Mouse (Mus musculus) left cerebral cortex, adult 2 months (tissue): ENCODE data around the gene Fermt3. TPM values are rescaled to one million over a fixed set of nuclear protein-coding genes. Genes with fewer than 3 reads are reported as not detected.
"Not testable (repeated sequence)": the region's sequence is repeated elsewhere in the genome, so short reads cannot be mapped to it uniquely, and the experiment has no call there.

ENCODE experiments used
- DNase-seq, 2 experiments: peaks; one replicate each; pipeline ENCODE4 v3.0.0; 2021 to 2022; ENCODE audit warnings: low spot score in 2 of 2, mixed read lengths in 1 of 2; ENCODE audit errors: extremely low spot score in 1 of 2
- H3K27ac ChIP-seq: fragments of 200-600 bp; 2 replicates; pipeline ENCODE4 v1.8.1; 2022
- H3K4me3 ChIP-seq: fragments of 200-600 bp; 2 replicates; pipeline ENCODE4 v1.8.1; 2022
- CTCF ChIP-seq: fragments of 200-600 bp; IDR thresholded peaks from 2 replicates; pipeline ENCODE4 v1.8.1; 2022; ENCODE audit warnings: antibody characterized with exemption, mild to moderate bottlenecking, moderate library complexity
- intact Hi-C: fragments of 180-260 bp; cut with DNase I; formaldehyde crosslinking; loops from one replicate; pipeline ENCODE4 v1.15.1; 2025
- total RNA-seq, 2 experiments: library from RNA; stranded (reverse); gene quantifications; 2 replicates each; pipeline ENCODE4 v1.2.3; 2021

Fermt3 gene
- total RNA-seq, 2 experiments from 2014 or later: 3.6 to 4.8 TPM

GRCm38 (mm10) chr19:6995255-6995991, 23.8 kb downstream of the Fermt3 start:
- intact Hi-C loops: no loop called here
- peak overlapping the region; percentile 63 for H3K27ac ChIP-seq
- H3K4me3 ChIP-seq: peak overlapping the region; percentile 89
- DNase-seq: no peak
- no peak for TF ChIP-seq CTCF

- Histone ChIP-seq H3K27ac (no peak overlapping the region), H3K4me3 (no peak overlapping the region)
- DNase-seq: no peak
- TF ChIP-seq CTCF: no peak
- intact Hi-C loops: no loop called here
Measured at GRCm38 (mm10) chr19:6994489-6994888, 24.8 kb downstream of the Fermt3 start.

GRCm38 (mm10) chr19:6994002-6994401, 25.3 kb downstream of the Fermt3 start:
- DNase-seq: no peak
- Histone ChIP-seq H3K4me3 (no peak overlapping the region), H3K27ac (no peak overlapping the region)
- intact Hi-C loops: no loop called here
- no peak for TF ChIP-seq CTCF

GRCm38 (mm10) chr19:6993011-6993770, 26.1 kb downstream of the Fermt3 start:
- Histone ChIP-seq H3K27ac (no peak overlapping the region; the same call in 1 of the 2 replicates), H3K4me3 (peak overlapping the region; percentile 73)
- intact Hi-C loops: no loop called here
- TF ChIP-seq CTCF: no peak
- DNase-seq: no peak

- no peak; the same call in 1 of the 2 replicates for TF ChIP-seq CTCF
Measured at GRCm38 (mm10) chr19:6992011-6992858, 27.0 kb downstream of the Fermt3 start, which contains the start of gene Dnajc4. Dnajc4 (minus strand) TSS chr19:6992572.

GRCm38 (mm10) chr19:6991166-6991565, 28.1 kb downstream of the Fermt3 start:
- intact Hi-C loops, H3K4me3 ChIP-seq, DNase-seq, H3K27ac ChIP-seq: not testable (repeated sequence)

More at GRCm38 (mm10) chr19:6992011-6992858, 27.0 kb downstream of the Fermt3 start, which contains the start of gene Dnajc4:
- peak within 1 kb of the TSS; percentile 86 for H3K27ac ChIP-seq
- intact Hi-C loops: no loop called here
- H3K4me3 ChIP-seq: peak within 1 kb of the TSS; percentile 73
- peak; percentile 91 to 95 for DNase-seq

- no peak for TF ChIP-seq CTCF
- no peak for DNase-seq
- H3K27ac ChIP-seq: no peak overlapping the region
- no peak overlapping the region for H3K4me3 ChIP-seq
- intact Hi-C loops: no loop called here
Measured at GRCm38 (mm10) chr19:6990712-6991111, 28.6 kb downstream of the Fermt3 start.

- intact Hi-C loops: no loop called here
- Histone ChIP-seq H3K4me3 (no peak overlapping the region), H3K27ac (no peak overlapping the region)
- TF ChIP-seq CTCF: no peak
- DNase-seq: no peak
Measured at GRCm38 (mm10) chr19:6989251-6989650, 30.0 kb downstream of the Fermt3 start.

GRCm38 (mm10) chr19:6987904-6988285, 31.4 kb downstream of the Fermt3 start:
- TF ChIP-seq CTCF: no peak
- peak overlapping the region; percentile 97 for H3K27ac ChIP-seq
- no peak for DNase-seq
- intact Hi-C loops: no loop called here
- peak overlapping the region; percentile 78 for H3K4me3 ChIP-seq

- no peak for TF ChIP-seq CTCF
- peak within 1 kb of the TSS; percentile 97 for H3K27ac ChIP-seq
- peak; percentile 62 to 65 for DNase-seq
- H3K4me3 ChIP-seq: peak within 1 kb of the TSS; percentile 78
- intact Hi-C loops: no loop called here
Measured at GRCm38 (mm10) chr19:6987061-6987903, 32.0 kb downstream of the Fermt3 start, which contains the start of gene Vegfb. Vegfb (minus strand) TSS chr19:6987651.
